Mouse (Mus musculus) frontal cortex, postnatal 10 days (tissue): Measurements from ENCODE around the gene Slc16a12.

ENCODE experiments used
- DNase-seq, 2 experiments: peaks; one replicate each; pipeline ENCODE4 v3.0.0; 2022; ENCODE audit warnings: low spot score in 2 of 2, mixed read lengths in 1 of 2

The Slc16a12 gene

DNA sequence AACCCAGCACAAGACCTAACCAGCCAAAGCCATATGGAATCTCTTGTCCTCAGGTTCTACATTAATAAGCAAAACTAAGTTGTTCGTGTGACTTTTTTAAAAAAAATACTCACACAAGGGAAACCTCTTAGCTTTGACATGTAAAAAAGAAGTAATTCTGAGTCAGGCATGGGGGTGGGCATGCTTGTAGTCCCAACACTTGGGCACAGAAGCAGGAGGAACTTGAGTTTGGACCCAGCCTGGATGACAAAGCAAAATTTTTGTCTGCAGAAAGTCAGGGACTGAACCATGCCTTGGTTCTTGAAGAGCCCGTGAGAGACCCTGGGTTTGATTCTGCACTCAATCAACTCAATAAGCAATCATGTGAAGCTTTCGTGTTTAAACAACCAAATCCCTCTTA, 17.6 kb downstream of the Slc16a12 start:
- no peak for DNase-seq

DNA sequence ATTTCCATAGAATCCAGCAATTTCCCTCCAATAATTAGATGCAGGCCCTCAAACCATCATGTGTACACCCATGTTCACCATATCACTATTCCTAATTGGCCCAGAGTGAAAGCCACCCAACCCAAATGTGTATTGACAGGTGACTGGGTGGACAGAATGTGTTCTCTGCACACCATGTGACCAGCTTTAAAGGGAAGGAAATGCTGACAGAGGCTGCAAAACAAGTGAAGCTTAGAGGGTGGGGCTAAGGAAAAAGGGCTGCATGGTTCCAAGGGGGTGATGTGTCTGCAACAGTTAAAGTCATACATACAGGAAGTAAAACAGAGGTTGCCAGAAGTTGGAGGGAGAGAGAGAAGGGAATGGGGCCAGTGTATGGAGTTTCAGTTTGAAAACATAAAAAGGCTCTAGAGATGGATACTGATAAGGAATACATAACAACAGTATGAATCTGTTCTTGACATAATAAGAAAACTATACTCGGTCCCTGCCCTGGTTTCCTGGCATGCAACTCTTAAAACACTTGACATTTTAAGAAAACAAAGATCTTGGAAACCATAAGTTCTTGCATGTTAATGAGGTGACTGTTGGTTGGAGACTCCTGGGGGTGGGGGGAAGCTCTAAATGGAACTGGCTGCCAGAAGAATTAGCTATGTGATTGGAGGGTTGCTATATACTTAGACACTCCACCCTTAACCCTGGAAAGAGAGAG, 20.7 kb downstream of the Slc16a12 start:
- no peak for DNase-seq

DNA sequence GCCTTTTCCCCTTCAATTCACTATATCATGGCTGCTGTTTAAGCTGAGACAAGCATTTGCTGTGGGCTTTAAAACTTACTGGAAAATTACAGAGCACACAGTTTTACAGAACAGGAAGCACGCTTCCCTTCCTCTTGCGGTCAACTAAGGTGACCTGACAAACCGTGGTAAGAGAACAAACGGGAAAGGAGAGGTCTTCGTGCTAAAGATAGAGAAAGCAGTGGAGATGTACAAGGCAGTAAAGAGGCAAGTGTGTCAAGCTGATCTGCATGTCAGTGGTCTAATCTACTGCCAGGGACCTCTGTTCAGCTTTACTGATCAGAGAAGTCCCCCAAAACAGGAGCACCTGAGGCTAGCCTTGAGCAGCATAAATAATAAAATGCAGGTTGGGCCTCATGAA, 21.7 kb downstream of the Slc16a12 start:
- DNase-seq: no peak

DNA sequence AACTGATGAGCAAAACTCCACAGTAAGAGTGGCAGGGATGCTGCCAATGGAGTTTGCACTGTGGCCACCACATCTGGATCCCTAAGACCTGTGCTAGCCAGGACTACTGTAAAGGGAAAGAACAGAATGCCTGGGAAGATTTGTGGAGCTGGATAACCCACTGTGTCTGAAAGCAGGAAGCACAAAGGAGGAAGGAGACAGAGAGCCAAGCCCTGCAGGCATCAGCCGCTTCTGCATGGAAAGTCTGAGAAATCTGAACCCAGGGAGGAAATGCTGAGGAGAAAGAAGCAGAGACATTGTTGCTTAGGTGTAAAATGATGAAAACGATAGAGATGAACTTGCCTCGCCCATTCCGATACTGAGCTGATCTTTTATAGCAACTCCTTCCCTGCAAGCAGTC, 22.5 kb downstream of the Slc16a12 start:
- DNase-seq: no peak

DNA sequence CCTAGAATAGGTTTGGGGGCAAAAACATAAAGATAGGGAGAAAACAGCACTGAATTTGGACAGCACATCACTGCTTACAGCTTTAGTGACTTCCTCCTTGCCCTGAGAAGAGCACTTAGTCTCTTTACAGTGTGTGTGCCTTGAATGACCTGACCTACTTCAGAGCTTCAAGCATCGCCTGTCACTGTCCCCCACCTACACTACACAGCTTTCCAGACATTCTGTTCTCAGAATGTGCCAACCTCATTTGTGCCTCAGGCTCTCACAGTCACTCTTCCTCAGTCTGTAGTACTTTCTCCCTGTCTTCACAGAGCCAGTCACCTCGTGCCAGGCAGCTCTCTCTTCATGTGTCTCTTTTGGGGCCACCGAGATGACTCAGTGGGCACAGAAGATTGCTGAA, 24.5 kb downstream of the Slc16a12 start:
- DNase-seq: no peak

DNA sequence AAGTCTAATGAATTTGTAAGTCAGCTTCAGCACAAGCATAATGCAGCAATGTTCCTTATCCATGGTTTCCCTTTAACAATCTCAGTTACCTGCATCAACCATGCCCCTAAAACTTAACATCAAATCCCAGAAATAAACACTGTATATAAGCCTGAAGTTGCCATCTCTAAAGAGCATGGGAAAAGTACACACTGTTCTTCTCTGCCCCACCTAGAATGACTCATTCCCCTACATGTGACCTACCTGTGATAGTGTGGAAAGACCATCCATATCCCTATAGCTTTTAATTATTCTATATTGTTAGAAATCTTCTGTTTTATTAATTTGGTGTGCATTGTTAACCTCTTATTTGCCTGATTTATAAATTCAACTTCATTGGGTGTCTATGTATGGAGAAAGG, 27.0 kb downstream of the Slc16a12 start:
- DNase-seq: no peak

DNA sequence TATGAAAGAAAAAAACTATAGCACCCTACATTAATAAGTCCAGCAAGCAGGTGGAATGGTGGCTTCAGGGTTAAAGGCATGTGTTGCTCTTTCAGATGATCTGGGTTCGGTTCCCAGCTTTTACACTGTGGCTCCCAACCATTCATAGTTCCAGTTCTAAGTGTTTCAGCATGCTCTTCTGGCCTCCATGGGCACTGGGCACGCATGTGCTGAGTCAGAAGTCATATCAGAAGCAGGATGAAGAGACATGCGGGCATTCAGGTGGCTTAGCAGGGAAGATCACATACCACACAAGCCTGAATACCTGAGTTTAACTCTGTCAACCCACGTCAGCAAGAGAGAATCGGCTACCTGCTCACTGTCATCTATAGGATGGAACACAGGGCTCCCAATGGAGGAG, 28.1 kb downstream of the Slc16a12 start:
- DNase-seq: no peak

DNA sequence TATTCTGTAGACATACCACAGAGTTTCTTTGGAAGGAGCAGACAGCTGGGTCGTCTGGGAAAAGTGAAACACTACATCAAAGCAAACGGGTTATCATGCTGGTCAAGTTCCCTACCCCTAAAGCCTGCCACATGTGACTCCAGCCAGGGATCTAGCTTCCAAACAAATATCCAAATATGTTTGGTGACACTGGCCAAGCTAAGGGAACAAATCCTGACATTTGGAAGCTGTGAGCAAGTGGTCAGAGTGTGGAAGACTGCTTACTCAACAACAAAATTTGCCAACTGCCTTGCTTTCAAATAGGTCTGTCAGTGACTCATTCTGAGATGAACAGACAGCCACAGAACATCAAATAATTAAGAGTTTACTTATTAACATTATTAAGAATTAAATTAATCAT, 28.6 kb downstream of the Slc16a12 start:
- DNase-seq: no peak

DNA sequence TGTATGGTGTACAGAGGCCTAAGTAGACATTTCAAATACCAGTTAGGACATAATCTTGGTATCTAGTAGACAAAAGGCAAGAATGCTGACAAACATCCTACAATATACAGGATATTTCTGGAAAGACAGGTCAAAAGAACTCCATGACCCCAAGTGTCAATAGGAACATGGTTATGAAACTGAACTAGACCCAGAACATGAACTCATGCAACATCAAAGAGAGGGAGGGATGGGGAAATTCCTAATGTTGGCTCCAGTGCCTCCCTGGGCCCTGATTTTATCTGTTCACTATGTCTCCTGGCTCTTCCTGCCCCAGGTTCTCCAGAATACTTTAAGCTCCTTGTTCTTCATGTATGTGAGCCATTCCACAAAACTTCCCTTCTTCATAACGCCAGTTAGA, 31.2 kb downstream of the Slc16a12 start:
- DNase-seq: no peak

DNA sequence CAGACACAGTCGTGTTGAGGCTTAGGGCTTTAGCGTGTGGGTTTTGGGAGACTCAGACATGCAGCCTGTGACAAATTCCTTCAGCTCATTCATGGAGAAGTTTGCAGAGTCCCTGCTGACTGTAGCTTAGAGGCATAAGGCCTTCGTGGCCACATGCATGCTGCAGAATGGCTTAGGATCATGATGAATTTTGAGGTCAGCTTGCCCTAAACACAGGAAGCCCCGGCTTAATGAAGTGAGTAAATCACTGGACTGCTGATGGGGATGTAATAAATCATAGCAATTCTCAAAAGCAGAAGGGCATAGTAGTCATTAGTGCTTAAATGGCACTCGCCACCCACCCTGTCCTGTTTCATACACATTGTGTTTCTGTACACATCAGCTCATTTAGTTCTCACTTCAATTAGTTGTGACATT, 32.8 kb downstream of the Slc16a12 start:
- no peak for DNase-seq

DNA sequence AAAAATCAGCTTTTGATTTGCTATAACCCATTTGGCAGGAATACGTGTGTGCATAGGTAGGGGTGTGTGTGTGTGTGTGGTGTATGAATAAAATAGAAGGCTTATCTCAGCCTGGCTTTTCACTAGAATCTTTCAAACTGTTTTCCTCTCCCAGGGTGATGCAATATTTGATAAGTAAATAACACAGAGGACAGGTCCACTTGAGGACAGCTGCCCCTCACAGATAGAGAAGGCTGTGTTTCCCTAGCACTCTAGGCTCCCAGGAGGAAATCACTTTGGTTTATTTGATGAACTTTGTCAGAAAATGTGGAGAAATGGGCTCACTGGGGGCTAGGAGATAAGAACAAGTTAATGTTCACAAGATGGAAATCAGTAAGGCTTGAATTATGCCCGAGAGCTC, 35.0 kb downstream of the Slc16a12 start:
- DNase-seq: no peak

DNA sequence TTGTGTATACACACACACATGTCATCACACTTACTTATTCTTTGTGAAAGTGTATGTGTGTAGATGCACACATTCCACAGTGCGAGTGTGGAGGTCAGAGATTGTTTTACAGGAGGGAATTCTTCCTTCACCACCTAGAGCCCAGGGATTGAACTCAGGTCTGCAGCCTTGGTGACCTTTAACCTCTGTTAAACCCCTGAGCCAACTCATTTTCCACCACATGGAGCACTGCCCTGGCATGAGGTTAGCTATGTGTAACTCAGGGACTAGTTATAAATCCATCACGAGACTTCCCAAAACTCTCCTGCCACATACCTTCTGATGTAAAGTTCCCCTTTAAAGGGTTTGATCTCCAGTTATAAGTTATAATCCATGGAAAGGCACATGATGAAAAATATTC, 38.9 kb downstream of the Slc16a12 start:
- no peak for DNase-seq

DNA sequence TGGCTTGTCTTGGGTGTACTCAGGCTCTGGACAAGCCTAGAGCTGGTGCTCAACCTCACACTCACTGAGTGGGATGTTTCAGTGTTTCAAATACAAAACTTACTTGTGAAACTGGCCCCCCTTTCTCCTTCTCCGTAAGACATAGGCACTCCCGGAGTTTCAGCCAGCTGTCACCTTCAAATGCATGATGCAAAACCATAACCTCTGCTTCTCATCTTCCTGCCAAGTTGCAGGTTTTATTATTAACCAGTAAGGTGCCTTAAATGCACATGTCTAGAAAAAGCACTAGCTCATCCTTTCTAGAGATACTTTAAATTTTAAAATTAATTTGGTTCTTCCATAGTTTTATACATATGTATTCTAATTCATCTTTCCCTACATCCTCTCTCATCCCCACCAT, 39.5 kb downstream of the Slc16a12 start:
- no peak for DNase-seq

DNA sequence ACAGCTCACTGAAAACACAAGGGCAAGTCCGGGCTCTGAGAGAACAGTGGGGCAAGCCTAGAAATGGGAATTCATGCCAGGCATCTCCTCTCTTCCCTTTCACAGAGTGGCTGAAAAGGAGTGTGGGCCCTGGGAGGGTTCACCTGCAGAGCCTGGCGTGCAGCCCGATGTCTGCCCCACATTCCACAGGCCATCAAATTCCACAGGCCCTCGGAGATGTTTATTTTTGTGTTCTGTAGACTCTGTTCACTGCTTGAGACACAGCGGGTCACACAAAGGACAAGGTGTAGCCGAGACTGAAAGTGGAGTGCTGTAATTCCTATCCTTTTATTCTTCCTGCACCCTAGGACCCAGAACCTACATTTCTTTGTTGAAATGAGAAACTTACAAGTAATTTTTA, 40.8 kb downstream of the Slc16a12 start:
- no peak for DNase-seq

DNA sequence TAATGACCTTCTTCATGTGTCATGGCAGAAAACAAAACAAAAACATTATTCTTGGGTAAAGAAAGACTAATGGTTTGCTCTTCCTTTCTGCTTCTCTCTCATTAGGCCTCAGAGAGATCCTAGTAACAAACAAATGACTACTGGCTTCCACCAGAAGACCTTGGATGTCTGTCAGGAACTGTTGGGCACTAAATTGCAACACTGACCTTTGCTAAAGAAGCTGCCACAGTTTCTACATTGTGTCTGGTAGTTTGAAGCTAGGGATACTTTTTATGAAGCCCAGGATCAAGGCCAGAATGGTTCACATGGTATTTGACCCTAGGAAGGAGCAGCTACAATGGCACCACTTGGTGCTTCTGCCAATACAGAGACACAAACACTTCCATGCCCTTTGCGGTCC, 41.9 kb downstream of the Slc16a12 start:
- no peak for DNase-seq

DNA sequence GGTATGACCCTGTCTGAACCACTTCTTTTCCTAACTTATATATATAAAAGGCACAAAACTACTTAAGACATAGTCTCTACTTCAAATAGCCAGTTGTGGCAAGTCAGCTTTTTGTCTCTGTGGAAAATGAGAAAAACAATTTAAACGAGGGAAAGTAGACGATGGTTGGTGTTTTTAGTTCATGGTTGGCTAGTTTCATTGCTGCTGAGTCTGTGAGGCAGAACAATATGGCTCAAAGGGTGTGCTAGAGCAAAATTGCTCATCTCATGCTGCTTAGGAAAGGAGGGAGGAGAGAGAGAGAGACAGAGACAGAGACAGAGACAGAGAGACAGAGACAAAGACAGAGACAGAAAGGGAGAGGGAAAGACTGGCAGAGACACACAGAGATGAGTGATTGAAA, 47.8 kb downstream of the Slc16a12 start:
- no peak for DNase-seq

DNA sequence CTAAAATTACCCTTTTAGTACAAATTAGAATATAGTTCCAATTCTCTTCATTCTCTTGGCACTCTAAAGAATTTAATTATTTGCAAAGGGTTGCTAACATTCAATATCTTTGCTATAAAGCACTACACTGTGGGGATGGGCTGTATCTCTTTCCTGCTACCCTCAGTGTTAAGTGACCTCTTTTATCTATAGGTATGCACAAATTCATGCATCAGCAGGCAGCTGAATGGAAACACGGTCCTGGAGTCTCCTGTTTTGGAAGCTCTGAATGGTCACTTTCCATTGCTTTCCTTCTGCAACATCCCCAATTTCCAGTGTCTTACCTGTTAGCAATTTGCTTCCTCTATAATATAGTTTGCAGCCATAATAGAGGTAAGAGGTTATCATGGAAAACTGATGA, 48.2 kb downstream of the Slc16a12 start:
- no peak for DNase-seq

DNA sequence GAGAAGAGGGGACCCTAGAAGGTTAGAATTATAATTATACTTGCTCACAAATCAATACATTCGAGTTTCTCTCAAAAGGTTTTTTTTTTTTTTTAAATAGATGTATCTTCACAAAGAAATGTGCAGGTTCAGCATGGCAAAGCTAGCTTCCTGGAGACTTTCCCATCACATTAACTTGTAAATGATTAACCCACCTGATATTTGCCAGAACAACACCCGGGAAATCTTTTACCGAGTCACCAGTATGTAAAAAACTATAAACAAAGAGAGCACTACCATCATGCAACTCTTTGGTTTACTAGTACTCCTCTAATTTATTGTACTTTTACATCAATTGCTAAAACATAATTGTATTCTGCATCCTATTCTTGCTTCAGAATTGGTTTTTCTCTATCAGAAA, 48.7 kb downstream of the Slc16a12 start:
- DNase-seq: no peak

DNA sequence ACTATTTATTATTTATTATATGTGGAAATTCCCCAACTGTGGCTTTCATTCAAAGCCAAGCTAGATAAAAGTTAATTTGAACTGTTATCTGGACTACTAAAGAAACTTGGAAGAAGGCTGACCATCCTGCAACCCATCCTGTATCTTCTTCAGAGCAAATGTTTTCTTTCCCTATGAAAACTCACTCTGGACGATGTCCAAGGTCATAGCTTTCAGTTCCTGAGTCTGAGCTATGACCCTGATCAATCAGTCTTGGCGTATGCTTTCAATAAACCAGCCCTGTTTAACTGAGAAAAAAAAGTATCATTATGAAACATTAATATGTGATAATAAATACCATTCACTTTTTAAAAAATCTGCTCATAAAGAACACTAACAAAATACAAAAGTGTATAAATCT, 49.6 kb downstream of the Slc16a12 start:
- no peak for DNase-seq

DNA sequence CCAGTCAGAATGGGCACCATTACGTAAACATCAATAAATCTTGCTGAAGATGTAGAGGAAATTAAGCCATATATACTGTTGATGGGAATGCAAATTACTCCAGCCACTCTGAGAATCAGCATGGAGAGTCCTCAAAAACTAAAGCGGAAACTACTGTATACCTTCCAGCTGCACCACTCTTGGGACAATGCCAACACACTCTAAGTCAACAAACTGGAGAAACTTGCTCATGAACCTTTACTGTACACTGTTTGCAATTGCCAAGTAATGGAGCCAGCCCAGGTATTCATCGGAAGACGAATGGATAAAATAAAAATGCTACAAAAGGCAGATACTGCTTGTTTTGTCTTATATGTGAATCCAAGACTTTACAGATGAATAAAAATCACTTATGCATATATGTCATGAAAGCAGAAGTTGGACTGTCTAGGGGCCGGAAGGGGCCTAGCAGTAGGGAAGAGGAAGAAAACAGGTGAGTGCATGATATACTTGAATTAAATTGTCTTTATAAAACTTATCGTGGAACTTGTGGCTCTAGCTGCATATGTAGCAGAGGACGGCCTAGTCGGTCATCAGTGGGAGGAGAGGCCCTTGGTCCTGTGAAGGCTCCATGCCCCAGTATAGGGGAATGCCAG, 50.6 kb downstream of the Slc16a12 start:
- no peak for DNase-seq

DNA sequence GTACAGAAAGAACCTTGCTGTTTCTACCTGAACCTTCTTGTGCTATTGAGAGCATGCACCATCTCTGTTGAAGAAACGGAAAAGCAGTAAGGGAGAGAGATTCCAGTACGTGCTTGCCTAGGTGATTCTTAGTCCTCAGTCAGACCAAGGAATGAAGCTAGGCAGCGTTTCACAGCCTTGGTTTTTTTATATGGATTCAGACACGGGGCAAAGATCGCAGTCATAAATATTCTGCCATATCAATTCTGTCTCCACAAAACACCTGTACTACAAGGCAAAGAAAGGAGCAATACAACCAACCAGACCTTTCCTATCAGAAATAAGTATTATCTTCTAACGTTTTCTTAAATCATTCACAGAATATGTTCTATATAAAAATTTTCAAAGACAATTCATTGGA, 55.7 kb downstream of the Slc16a12 start:
- no peak for DNase-seq

DNA sequence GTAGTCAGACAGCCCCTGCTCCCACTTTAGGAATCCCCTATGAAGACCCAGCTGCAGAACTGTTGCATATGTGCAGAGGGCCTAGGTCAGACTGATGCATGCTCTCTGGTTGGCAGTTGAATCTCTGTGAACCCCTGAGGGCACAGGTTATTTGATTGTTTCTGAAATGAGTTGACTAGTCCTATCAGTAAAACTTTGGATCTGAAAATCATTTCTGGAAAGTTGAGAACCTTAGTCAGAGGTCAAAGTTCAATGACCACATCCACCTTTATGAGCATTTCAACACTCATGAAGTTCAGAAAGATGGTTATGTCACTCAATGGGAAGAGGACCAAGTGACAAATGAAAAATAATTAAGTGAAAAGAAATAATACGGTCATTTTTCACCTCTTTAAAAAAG, 61.6 kb downstream of the Slc16a12 start:
- no peak for DNase-seq

DNA sequence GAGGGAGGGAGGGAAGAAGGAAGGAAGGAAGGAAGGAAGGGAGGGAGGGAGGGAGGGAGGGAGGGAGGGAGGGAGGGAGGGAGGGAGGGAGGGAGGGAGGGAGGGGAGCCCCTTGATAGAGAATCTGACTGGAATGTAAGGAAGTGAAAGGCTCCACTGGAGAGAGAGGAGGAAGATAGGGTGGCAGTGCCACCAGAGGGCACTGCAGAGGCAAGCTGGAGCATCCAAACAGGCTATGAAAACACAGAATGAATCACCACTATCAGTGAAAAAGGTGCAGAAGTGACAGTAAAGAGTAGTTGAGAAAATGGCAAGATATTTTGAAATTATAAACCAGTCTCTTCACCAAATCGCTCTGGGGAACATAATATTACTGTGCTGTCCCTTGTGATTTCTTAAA, 62.2 kb downstream of the Slc16a12 start:
- peak in 1 of 2 experiments; percentile 24 for DNase-seq

DNA sequence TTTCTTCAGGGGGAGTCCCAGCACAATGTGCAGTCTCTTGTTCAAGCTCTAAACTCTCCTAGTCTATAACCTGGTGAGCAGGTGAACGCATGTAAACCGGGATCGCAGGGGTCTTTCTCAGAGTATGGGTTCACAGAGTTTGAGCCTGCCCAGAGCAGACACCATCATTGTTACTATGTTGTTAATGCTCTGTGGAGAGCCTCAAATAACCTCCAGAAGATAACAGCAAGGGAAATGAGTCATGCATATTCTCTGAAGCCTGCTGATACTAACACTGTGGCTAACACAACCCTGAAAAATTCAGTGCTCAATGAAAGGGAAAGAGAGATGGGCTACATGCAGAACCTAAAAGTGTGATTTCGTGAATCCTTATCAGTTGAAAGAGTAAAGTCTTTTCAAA, 68.7 kb downstream of the Slc16a12 start:
- DNase-seq: no peak
